Mouse (Mus musculus) lung, postnatal 25 days (tissue): ENCODE results near the gene Smarcd2.
"Not testable (repeated sequence)": the region's sequence is repeated elsewhere in the genome, so short reads cannot be mapped to it uniquely, and the experiment has no call there.

Experiments used
- DNase-seq: peaks from one replicate; pipeline ENCODE4 v3.0.0; 2022; ENCODE audit warnings: low spot score

Gene Smarcd2

GRCm38 (mm10) chr11:106233978-106234377 is 38.8 kb downstream of the Smarcd2 start:
- DNase-seq = not testable (repeated sequence)

GRCm38 (mm10) chr11:106220603-106221002 is 52.2 kb downstream of the Smarcd2 start:
- no peak for DNase-seq

- peak; percentile 92 for DNase-seq
These were observed 55.9 kb downstream of the Smarcd2 start, which contains the start of gene Ddx42 for GRCm38 (mm10) chr11:106216730-106217490. Gene Ddx42 (plus strand): TSS chr11:106216926.

GRCm38 (mm10) chr11:106215927-106216729 is 56.6 kb downstream of the Smarcd2 start, which contains the start of gene Ccdc47:
Gene Ccdc47 (minus strand): TSS chr11:106216344.
- DNase-seq = peak; percentile 99

- DNase-seq = no peak
These were observed 57.3 kb downstream of the Smarcd2 start for GRCm38 (mm10) chr11:106215450-106215859.

GRCm38 (mm10) chr11:106214856-106215255 is 57.9 kb downstream of the Smarcd2 start:
- no peak for DNase-seq
